Mouse (Mus musculus) cerebellum, adult 2 months (tissue): ENCODE results near the gene Cryga.

Experiments
- CTCF ChIP-seq: fragments of 200-500 bp; IDR thresholded peaks from 2 replicates; pipeline ENCODE4 v1.5.1; 2011; ENCODE audit warnings: low read depth, mild to moderate bottlenecking, control low read depth, low read length, moderate library complexity, borderline replicate concordance; ENCODE audit not compliant: insufficient read depth
- POLR2A ChIP-seq: fragments of 200-500 bp; IDR thresholded peaks from 2 replicates; pipeline ENCODE4 v1.6.1; 2011; ENCODE audit warnings: low read length, control low read depth, borderline replicate concordance; ENCODE audit not compliant: insufficient read depth

GRCm38 (mm10) chr1:65131671-65132070 is 28.5 kb upstream of the Cryga start:
- TF ChIP-seq CTCF = no peak
- no peak for TF ChIP-seq POLR2A
